Mouse (Mus musculus) neural tube, embryonic 11.5 days (tissue): ENCODE data around the gene Adamts4. TPM values are rescaled to one million over a fixed set of nuclear protein-coding genes. Genes with fewer than 3 reads are reported as not detected.

ENCODE experiments used
- ATAC-seq: fragments of 200-750 bp; cut with Nextera tagmentation; 2 replicates; pipeline ENCODE4 v1.8.0; 2017; ENCODE audit warnings: moderate number of reproducible peaks, mild to moderate bottlenecking, moderate TSS enrichment, moderate library complexity; ENCODE audit not compliant: insufficient read depth, low FRiP score, low TSS enrichment
- DNase-seq: peaks from one replicate; pipeline ENCODE4 v3.0.0-alpha.2; 2015; ENCODE audit warnings: low spot score
- H3K27ac ChIP-seq: fragments of 300-500 bp; sonication (generic); 2 replicates; pipeline ENCODE4 v1.5.1; 2014; ENCODE audit warnings: low read depth, mild to moderate bottlenecking, low read length
- H3K27me3 ChIP-seq: fragments of 300-500 bp; sonication (generic); 2 replicates; pipeline ENCODE4 v1.6.1; 2014; ENCODE audit warnings: mild to moderate bottlenecking, low read length, mixed read lengths; ENCODE audit not compliant: control insufficient read depth, insufficient read depth
- H3K36me3 ChIP-seq: fragments of 300-500 bp; sonication (generic); 2 replicates; pipeline ENCODE4 v1.6.1; 2014; ENCODE audit warnings: mild to moderate bottlenecking, low read length, moderate library complexity, mixed read lengths; ENCODE audit not compliant: control insufficient read depth, insufficient read depth
- H3K4me1 ChIP-seq: fragments of 300-500 bp; sonication (generic); 2 replicates; pipeline ENCODE4 v1.6.1; 2014; ENCODE audit warnings: low read length, mixed read lengths; ENCODE audit not compliant: control insufficient read depth, insufficient read depth
- H3K4me2 ChIP-seq: fragments of 300-500 bp; sonication (generic); 2 replicates; pipeline ENCODE4 v1.6.1; 2014; ENCODE audit warnings: low read depth, mild to moderate bottlenecking, moderate library complexity
- H3K4me3 ChIP-seq: fragments of 300-500 bp; sonication (generic); 2 replicates; pipeline ENCODE4 v1.5.1; 2014; ENCODE audit warnings: low read depth, low read length
- H3K9ac ChIP-seq: fragments of 300-500 bp; sonication (generic); 2 replicates; pipeline ENCODE4 v1.6.1; 2014; ENCODE audit warnings: mild to moderate bottlenecking, low read length
- H3K9me3 ChIP-seq: fragments of 300-500 bp; sonication (generic); 2 replicates; pipeline ENCODE4 v1.6.1; 2016; ENCODE audit warnings: low read length; ENCODE audit not compliant: control insufficient read depth
- WGBS: fragments of 180-500 bp; shearing (Covaris S2); extraction: QIAGEN DNeasy Blood & Tissue Kit; methylation state at CpG from one replicate; pipeline ENCODE4 v1.1.7; 2014; 5-methylcytosine and 5-hydroxymethylcytosine counted together
- polyA plus RNA-seq: library from polyadenylated mRNA; unstranded; fragments of >200 nt; fragmentation: Nextera tagmentation; extraction: Ambion mirVana; gene quantifications from 2 replicates; pipeline ENCODE4 v1.2.1, GENCODE M21; 2014

Gene Adamts4
- polyA plus RNA-seq, 1 experiment from 2014 or later = 5.0 TPM

DNA sequence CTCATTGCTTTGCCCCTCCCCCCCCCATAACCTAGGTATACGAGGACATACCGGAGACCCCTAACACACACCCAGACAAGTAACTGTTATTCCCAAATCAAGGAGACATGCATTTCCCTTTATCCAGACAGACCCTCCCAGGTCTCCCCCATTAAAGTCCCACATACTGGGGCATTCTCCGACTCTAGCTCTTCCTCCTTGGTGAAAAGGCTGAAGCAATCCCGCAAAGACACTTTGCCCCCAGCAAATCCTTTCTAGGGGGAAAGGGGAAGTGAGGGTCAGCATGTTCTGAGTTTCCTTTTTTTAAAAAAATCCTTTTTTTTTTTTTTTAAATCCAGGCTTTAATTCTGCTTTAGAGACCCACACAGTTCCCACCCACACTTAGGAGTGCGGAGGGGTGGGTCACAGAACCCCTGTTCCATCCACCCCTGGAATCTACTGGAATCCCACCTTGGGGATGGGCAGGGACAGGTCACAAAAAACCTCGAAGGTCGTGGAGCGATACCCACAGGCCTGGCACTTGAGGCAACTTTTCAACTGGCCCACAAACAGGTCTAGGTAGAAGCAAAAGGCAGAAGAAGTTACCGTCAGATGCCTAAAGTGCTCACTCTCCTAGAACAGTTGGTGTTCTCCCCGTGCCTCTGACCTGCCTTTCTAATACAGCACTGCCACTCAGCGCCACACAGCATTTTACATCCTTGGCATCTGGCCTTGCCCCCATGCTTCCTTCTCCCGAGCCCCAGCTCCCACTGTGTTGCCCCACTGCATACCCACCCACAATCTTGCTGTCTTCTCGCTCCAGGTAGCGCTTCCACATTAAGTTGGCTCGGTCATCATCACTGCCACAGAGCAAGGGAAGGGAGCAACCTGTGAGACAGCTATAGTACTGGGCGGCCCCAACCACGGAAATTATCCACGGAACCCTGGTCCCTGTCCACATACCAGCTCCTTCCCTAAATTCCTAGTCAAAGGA lies 33.3 kb downstream of the Adamts4 start:
- H3K9me3 ChIP-seq = no peaks in the 10 kb centered on the region
- no peak overlapping the region for H3K27ac ChIP-seq
- no peak overlapping the region for H3K9ac ChIP-seq
- no peaks in the 10 kb centered on the region for H3K27me3 ChIP-seq
- peaks cover 5% of the 10 kb centered on the region for H3K36me3 ChIP-seq
- WGBS = 92% methylated on average over 18 of the region's 18 CpGs
- ATAC-seq (no peak), DNase-seq (no peak)
- H3K4me1 ChIP-seq = peaks cover 10% of the 10 kb centered on the region; the same call in 1 of the 2 replicates
- H3K4me2 ChIP-seq = no peak overlapping the region
- no peak overlapping the region for H3K4me3 ChIP-seq

DNA sequence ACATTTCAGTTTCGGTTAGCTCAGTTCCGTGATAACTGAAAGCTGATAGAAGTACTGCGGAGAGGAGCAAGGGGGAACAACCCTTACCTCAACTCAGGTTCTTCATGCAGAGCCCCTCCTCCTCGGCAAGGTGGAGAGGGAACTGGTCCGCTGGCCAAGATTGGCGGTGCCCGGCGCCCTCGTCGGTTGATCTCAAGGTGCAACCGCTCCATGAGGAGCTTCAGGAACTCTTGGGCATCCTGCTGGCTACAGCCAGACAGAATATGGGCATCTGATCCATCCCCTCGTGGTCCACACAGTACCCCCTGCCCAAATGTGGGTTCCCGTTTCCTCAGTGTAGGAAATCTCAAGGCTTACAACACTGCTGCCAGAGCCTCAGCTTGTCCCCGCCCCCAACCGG lies 34.3 kb downstream of the Adamts4 start:
- H3K9ac ChIP-seq = no peak overlapping the region
- ATAC-seq = no peak
- DNase-seq = no peak
- H3K4me3 ChIP-seq = no peak overlapping the region
- H3K4me2 ChIP-seq = no peak overlapping the region
- peaks cover 5% of the 10 kb centered on the region for H3K36me3 ChIP-seq
- 92% methylated on average over 15 of the region's 15 CpGs for WGBS
- no peaks in the 10 kb centered on the region for H3K27me3 ChIP-seq
- H3K9me3 ChIP-seq = no peaks in the 10 kb centered on the region
- no peak overlapping the region for H3K27ac ChIP-seq
- peaks cover 10% of the 10 kb centered on the region; the same call in 1 of the 2 replicates for H3K4me1 ChIP-seq

DNA sequence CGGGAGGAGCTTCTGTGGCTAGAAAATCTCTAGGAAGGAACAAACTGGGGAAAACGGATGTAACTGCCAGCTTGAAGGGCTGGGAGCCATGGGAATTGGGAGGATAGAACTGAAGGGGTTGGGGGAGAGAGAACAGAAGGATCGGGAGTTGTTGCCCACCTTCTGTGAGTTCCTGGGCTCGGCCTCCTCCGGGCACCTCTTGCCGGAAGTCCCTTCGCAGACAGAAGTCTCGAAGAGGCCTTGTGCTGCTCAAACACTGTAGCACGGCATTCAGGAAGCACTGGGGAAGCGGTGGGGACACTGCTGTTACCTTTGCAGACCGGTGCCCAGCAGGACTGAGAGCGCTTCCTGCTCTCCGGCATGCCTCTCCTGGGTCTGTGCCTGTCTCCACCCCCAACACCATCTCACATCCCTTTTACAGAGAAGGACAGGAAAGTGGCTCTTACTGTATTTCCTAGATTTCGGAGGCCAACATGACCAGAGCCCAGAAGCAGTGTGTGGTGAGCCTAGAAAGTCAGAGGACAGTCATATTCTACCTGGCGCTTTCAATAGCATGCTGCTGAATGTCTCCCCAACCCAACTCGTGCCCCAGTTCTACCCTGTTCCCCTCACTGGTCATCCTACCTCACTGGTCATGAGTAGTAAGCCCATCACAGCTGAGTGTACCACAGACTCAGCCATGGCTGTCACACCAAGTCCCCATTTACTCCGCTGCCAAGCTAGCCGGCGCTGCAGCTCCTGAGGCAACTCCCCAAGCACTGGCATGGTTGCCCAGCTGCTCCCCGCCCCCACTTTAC lies 35.1 kb downstream of the Adamts4 start:
- H3K4me2 ChIP-seq = no peak overlapping the region
- no peak overlapping the region for H3K4me3 ChIP-seq
- peaks cover 5% of the 10 kb centered on the region; the same call in 1 of the 2 replicates for H3K4me1 ChIP-seq
- no peak overlapping the region for H3K9ac ChIP-seq
- DNase-seq (no peak), ATAC-seq (no peak)
- H3K27ac ChIP-seq = no peak overlapping the region
- WGBS = 88% methylated on average over 20 of the region's 20 CpGs
- H3K27me3 ChIP-seq = no peaks in the 10 kb centered on the region
- peaks cover 7% of the 10 kb centered on the region for H3K36me3 ChIP-seq
- no peaks in the 10 kb centered on the region for H3K9me3 ChIP-seq

DNA sequence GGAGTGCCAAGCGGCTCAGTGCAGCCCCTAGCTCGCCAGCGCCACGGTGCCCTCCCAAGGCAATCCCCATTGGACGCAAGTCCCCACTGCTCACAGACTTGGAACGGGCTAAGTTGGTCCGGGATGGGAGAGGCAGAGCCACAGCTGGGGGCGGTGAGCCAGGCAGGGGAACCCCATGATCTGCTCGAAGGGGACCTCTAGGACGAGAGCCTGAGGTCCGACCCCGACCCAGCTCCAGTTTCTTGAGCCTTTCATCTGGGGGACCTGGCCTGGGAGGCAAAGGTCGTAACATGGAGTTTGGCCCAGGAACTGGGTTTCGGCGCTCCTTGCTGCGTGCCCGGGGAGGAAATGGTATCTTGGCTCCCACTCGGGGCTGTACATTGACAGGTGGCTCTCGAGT lies 36.3 kb downstream of the Adamts4 start:
- no peak overlapping the region for H3K27ac ChIP-seq
- H3K36me3 ChIP-seq = peaks cover 7% of the 10 kb centered on the region

DNA sequence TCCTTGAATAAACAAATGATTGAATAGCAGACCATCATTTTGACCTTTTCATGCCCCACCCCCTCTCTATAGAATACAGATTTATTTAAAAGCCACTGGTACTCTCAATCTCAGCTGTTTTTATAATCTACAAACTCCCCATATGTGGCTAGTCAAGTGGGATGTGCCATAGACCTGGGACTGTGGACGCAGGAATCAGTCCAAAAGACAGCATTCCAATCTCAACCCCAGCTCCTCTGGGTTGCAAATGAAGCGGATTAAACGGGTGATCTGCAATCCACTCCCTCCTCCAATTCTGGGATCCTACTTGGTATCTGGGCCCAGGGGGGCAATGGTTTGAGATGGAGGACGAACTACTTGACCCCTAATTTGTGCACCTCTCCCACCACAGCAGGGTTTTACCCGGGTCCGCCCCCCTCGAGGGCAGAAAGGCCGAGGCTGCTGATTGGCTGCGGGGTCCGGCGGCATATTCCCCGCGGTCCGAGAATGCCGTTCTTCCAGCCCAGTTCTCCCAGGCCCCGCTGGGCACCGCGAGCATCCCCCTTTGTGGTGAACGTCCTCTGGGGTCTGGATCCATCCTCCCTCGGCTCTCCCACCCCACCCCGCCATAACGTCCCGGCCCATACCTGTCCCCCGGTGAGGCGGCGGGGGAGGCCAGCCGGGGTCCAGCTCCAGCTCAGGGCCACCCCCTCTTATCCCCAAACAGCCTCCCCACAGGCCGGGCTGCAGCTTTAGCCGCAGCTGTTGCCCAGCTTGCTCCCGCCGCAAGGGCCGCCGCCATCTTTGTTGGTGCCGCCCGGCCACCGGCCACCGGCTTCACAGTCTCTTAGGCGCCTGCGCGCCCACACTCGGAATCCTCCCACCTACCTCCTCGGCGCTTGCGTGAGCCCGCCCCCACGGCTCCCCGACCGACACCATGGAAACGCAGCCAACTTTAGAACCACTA lies 37.2 kb downstream of the Adamts4 start, which contains the start of gene Usp21:
Usp21 (minus strand) TSS at position 856 of the 946 bp plus-strand sequence.
- ATAC-seq (peak; percentile 94), DNase-seq (peak; percentile 93)
- WGBS = 1% methylated on average over 49 of the region's 49 CpGs
- H3K4me3 ChIP-seq = peak within 1 kb of the TSS; percentile 84
- H3K9me3 ChIP-seq = no peaks in the 10 kb centered on the region
- H3K36me3 ChIP-seq = peaks cover 7% of the 10 kb centered on the region
- peak within 1 kb of the TSS; percentile 92 for H3K27ac ChIP-seq
- no peaks in the 10 kb centered on the region for H3K27me3 ChIP-seq
- peak within 1 kb of the TSS; percentile 95 for H3K9ac ChIP-seq
- H3K4me2 ChIP-seq = peak within 1 kb of the TSS; percentile 68
- H3K4me1 ChIP-seq = peaks cover 4% of the 10 kb centered on the region; the same call in 1 of the 2 replicates

More for the DNA sequence above, 36.3 kb downstream of the Adamts4 start:
- H3K4me2 ChIP-seq = peak overlapping the region; percentile 68
- H3K9ac ChIP-seq = no peak overlapping the region
- ATAC-seq (no peak), DNase-seq (no peak)
- H3K27me3 ChIP-seq = no peaks in the 10 kb centered on the region
- H3K9me3 ChIP-seq = no peaks in the 10 kb centered on the region
- no peak overlapping the region for H3K4me3 ChIP-seq
- peaks cover 4% of the 10 kb centered on the region; the same call in 1 of the 2 replicates for H3K4me1 ChIP-seq
- 91% methylated on average over 19 of the region's 19 CpGs for WGBS

DNA sequence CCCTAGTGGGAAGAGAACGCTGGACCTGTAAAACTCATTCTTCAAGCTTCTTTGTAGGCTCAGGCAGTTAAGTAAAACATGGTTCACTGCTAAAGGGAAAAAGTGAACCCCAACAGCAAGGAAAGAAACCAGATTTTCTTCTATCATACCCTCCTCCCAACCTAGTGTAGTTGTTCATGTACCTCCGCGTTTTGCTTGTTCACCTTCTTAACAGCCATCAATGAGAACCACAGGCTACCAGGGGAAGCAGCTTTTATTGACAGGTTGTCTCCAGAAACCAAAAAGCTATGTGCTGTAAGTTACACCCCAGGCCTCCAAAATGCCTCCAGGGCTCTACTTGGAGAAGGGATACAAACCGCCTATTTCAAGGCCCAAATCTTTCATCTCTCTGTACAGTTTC lies 38.1 kb downstream of the Adamts4 start:
- Histone ChIP-seq H3K27ac (no peak overlapping the region), H3K4me2 (peak overlapping the region; percentile 68), H3K4me3 (peak overlapping the region; percentile 84; the same call in 1 of the 2 replicates), H3K9me3 (no peaks in the 10 kb centered on the region), H3K9ac (peak overlapping the region; percentile 32; the same call in 1 of the 2 replicates), H3K4me1 (peaks cover 4% of the 10 kb centered on the region), H3K36me3 (peaks cover 7% of the 10 kb centered on the region), H3K27me3 (no peaks in the 10 kb centered on the region)
- DNase-seq = no peak
- ATAC-seq = no peak
- WGBS = 74% methylated on average over 4 of the region's 4 CpGs

DNA sequence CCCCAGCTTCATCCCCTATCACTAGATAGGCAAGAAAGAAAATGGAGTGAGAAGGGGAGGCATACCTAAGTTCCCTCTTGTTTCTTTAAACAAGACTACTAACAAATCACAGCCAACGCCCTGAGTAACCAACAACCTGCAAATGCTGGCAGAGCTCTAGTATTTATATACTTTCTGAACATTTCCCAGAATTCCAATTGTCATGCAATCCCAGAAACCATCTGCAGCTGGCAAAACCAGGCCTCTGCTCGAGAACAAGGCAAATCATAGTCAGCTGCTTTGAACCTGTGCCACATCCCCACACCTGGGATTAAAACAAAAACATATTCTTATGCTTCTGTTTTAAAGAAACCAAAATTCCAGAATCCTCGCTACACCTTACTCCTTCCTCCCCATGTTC lies 43.1 kb downstream of the Adamts4 start:
- peaks cover 7% of the 10 kb centered on the region for H3K4me1 ChIP-seq
- 0 out of 2 replicates have a peak, but pooled peaks cover 2% of the 10 kb centered on the region for H3K36me3 ChIP-seq
- no peak overlapping the region for H3K4me3 ChIP-seq
- H3K9ac ChIP-seq = no peak overlapping the region; the same call in 1 of the 2 replicates
- no peaks in the 10 kb centered on the region for H3K9me3 ChIP-seq
- ATAC-seq (no peak), DNase-seq (no peak)
- no peaks in the 10 kb centered on the region for H3K27me3 ChIP-seq
- H3K27ac ChIP-seq = no peak overlapping the region
- peak overlapping the region; percentile 60 for H3K4me2 ChIP-seq
- WGBS = 92% methylated on average over 3 of the region's 3 CpGs

DNA sequence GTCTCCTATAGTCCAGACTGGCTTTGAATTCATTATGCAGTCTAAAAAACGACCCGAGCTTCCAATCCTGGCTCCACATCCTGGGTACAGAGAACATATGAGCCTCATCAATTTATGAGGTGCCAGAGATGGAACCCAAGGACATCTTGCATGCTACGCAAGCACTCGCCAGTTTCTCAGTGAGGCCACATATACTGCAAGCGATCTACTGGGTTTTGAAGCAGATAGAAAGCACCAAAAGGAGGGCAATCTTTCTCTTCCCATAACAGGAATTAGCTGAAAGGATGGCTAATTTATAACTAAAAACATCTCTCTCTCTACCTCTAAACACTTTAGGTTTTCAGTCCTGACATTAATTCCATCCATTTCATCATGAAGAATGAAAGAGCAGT lies 43.7 kb downstream of the Adamts4 start:
- Histone ChIP-seq H3K9ac (peak overlapping the region; percentile 69), H3K4me3 (peak overlapping the region; percentile 50), H3K36me3 (0 out of 2 replicates have a peak, but pooled peaks cover 2% of the 10 kb centered on the region), H3K9me3 (no peaks in the 10 kb centered on the region), H3K4me2 (peak overlapping the region; percentile 60), H3K4me1 (peaks cover 6% of the 10 kb centered on the region), H3K27me3 (no peaks in the 10 kb centered on the region), H3K27ac (no peak overlapping the region)
- ATAC-seq (no peak), DNase-seq (no peak)
- WGBS = 53% methylated on average over 5 of the region's 5 CpGs
